Mouse (Mus musculus): ENCODE measurements around the gene Itpr1. TPM values are rescaled to one million over a fixed set of nuclear protein-coding genes. Genes with fewer than 3 reads are reported as not detected.

The Itpr1 gene
- polyA plus RNA-seq, 1 experiment = 0.07 TPM

- TF ChIP-seq TAL1 (IDR thresholded peaks at IDR 0.05; ENCODE audit: low read length) (no peak), GATA1 (IDR thresholded peaks at IDR 0.05; ENCODE audit: low read length) (no peak)
- H3K4me3 ChIP-seq (replicated peaks) = no peak overlapping the region
- peaks cover 2% of the 10 kb centered on the region; the same call in 1 of the 2 replicates for H3K36me3 ChIP-seq (ENCODE audit: control insufficient read depth)
- no peaks in the 10 kb centered on the region for H3K9me3 ChIP-seq (ENCODE audit: control insufficient read depth, low read length)
- H3K4me1 ChIP-seq (ENCODE audit: control insufficient read depth) = peaks cover 48% of the 10 kb centered on the region
- no peaks in the 10 kb centered on the region for H3K27me3 ChIP-seq (ENCODE audit: control insufficient read depth)
These were observed 322.4 kb downstream of the Itpr1 start for GRCm38 (mm10) chr6:108535309-108535708.

DNA sequence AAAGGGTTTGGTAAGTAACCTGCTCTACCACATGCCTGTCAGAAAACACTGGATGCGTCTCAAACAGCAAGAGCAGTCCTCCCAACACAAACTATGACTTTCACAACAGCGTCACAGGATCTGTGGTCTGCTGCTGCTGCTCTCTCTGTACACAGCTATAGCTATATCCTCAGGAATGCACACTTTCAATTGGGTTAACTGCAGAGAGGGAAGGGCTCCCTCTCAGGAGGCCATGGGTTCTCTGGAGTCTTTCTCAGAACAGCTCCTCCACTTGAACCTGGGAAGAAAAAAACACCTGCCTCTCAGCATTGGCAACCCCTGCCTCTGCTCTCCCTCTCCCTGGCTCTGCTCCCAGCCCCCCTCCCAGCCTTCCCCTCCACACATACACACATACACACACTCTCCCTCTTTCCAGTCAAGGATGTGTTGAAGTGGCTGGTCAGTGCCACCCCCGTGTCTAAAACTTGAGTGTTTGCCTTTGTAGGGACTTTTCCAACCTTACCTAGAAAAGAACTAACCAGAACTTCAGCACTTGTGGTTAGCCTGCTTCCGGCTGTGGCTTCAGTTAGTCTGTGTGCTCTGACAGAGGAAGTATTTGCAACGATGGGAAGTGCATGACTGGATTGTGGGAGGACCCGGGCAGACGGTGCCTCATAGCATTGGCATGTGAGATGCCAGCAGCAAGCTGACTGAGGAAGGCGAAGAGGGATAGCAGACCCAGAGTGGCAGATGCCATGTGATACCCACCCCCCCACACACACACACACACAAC is 323.8 kb downstream of the Itpr1 start:
- Histone ChIP-seq H3K27me3 (ENCODE audit: control insufficient read depth) (no peaks in the 10 kb centered on the region), H3K4me3 (replicated peaks) (no peak overlapping the region), H3K9me3 (ENCODE audit: control insufficient read depth, low read length) (no peaks in the 10 kb centered on the region), H3K36me3 (ENCODE audit: control insufficient read depth) (no peaks in the 10 kb centered on the region), H3K4me1 (ENCODE audit: control insufficient read depth) (peaks cover 36% of the 10 kb centered on the region)
- no peak for TF ChIP-seq TAL1 (IDR thresholded peaks at IDR 0.05; ENCODE audit: low read length)
- no peak for TF ChIP-seq GATA1 (IDR thresholded peaks at IDR 0.05; ENCODE audit: low read length)

- no peaks in the 10 kb centered on the region for H3K36me3 ChIP-seq (ENCODE audit: control insufficient read depth)
- no peak for TF ChIP-seq GATA1 (IDR thresholded peaks at IDR 0.05; ENCODE audit: low read length)
- TF ChIP-seq TAL1 (IDR thresholded peaks at IDR 0.05; ENCODE audit: low read length) = no peak
- no peak overlapping the region for H3K4me3 ChIP-seq (replicated peaks)
- H3K9me3 ChIP-seq (ENCODE audit: control insufficient read depth, low read length) = no peaks in the 10 kb centered on the region
- H3K4me1 ChIP-seq (ENCODE audit: control insufficient read depth) = peaks cover 21% of the 10 kb centered on the region
- no peaks in the 10 kb centered on the region for H3K27me3 ChIP-seq (ENCODE audit: control insufficient read depth)
These were observed 325.5 kb downstream of the Itpr1 start for GRCm38 (mm10) chr6:108538406-108538805.

GRCm38 (mm10) chr6:108540441-108540840 is 327.5 kb downstream of the Itpr1 start:
- H3K36me3 ChIP-seq (ENCODE audit: control insufficient read depth) = no peaks in the 10 kb centered on the region
- TF ChIP-seq TAL1 (IDR thresholded peaks at IDR 0.05; ENCODE audit: low read length) = no peak
- TF ChIP-seq GATA1 (IDR thresholded peaks at IDR 0.05; ENCODE audit: low read length) = no peak

DNA sequence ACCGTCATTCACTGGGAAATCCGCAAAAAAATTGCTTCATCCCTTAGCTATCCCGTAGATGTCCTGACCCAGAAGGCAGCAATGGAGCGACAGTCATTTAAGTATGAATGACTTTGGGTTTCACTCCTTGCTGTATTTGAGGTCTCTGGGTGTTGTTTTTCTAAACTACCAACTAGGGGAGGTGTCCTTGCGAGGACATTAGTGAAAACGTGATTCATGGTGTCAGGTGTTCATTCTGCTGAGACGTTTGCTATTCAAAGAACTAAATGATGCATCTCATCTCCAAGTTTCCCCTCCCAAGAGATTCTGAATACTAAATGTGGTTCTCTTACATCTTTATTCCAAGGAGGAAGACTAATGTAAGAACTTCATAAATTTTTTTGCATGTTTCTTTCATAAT is 332.0 kb downstream of the Itpr1 start:
- H3K4me3 ChIP-seq (replicated peaks) = no peak overlapping the region
- TF ChIP-seq GATA1 (IDR thresholded peaks at IDR 0.05; ENCODE audit: low read length) = no peak
- no peak for TF ChIP-seq TAL1 (IDR thresholded peaks at IDR 0.05; ENCODE audit: low read length)
- no peaks in the 10 kb centered on the region for H3K27me3 ChIP-seq (ENCODE audit: control insufficient read depth)
- H3K4me1 ChIP-seq (ENCODE audit: control insufficient read depth) = peaks cover 2% of the 10 kb centered on the region; the same call in 1 of the 2 replicates
- H3K9me3 ChIP-seq (ENCODE audit: control insufficient read depth, low read length) = no peaks in the 10 kb centered on the region
- H3K36me3 ChIP-seq (ENCODE audit: control insufficient read depth) = no peaks in the 10 kb centered on the region

More at GRCm38 (mm10) chr6:108540441-108540840, 327.5 kb downstream of the Itpr1 start:
- Histone ChIP-seq H3K9me3 (ENCODE audit: control insufficient read depth, low read length) (no peaks in the 10 kb centered on the region), H3K4me1 (ENCODE audit: control insufficient read depth) (peaks cover 2% of the 10 kb centered on the region), H3K27me3 (ENCODE audit: control insufficient read depth) (no peaks in the 10 kb centered on the region), H3K4me3 (replicated peaks) (no peak overlapping the region)

DNA sequence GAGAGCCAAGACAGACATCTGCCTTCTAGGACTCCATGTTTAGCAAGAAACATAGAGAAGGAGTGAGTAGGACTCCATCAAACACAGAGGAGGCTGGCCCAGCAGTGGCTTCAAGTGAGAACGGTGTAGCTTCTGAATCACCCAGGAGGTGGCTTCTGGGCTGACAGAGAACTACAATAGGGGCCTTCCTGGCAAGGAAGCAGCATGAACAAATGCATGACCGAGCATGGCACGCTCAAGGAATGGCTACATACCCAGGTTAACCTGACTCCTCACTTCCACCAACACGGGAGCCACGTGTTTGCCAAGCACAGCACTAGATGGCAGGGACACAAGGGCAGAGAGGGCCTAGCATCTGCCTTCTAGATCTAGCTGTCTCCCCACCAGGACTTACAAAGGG is 332.6 kb downstream of the Itpr1 start:
- Histone ChIP-seq H3K4me3 (replicated peaks) (no peak overlapping the region), H3K4me1 (ENCODE audit: control insufficient read depth) (peaks cover 2% of the 10 kb centered on the region; the same call in 1 of the 2 replicates), H3K36me3 (ENCODE audit: control insufficient read depth) (no peaks in the 10 kb centered on the region), H3K27me3 (ENCODE audit: control insufficient read depth) (no peaks in the 10 kb centered on the region), H3K9me3 (ENCODE audit: control insufficient read depth, low read length) (no peaks in the 10 kb centered on the region)
- TF ChIP-seq GATA1 (IDR thresholded peaks at IDR 0.05; ENCODE audit: low read length) = no peak
- no peak for TF ChIP-seq TAL1 (IDR thresholded peaks at IDR 0.05; ENCODE audit: low read length)

- H3K4me1 ChIP-seq (ENCODE audit: control insufficient read depth) = no peaks in the 10 kb centered on the region
These were observed 335.5 kb downstream of the Itpr1 start for GRCm38 (mm10) chr6:108548413-108548812.

GRCm38 (mm10) chr6:108549495-108549935 is 336.6 kb downstream of the Itpr1 start:
- H3K4me1 ChIP-seq (ENCODE audit: control insufficient read depth) = no peaks in the 10 kb centered on the region
- TF ChIP-seq TAL1 (IDR thresholded peaks at IDR 0.05; ENCODE audit: low read length) = no peak
- TF ChIP-seq GATA1 (IDR thresholded peaks at IDR 0.05; ENCODE audit: low read length) = no peak

More at GRCm38 (mm10) chr6:108548413-108548812, 335.5 kb downstream of the Itpr1 start:
- Histone ChIP-seq H3K27me3 (ENCODE audit: control insufficient read depth) (no peaks in the 10 kb centered on the region), H3K36me3 (ENCODE audit: control insufficient read depth) (no peaks in the 10 kb centered on the region), H3K9me3 (ENCODE audit: control insufficient read depth, low read length) (no peaks in the 10 kb centered on the region), H3K4me3 (replicated peaks) (no peak overlapping the region)
- TF ChIP-seq GATA1 (IDR thresholded peaks at IDR 0.05; ENCODE audit: low read length) (no peak), TAL1 (IDR thresholded peaks at IDR 0.05; ENCODE audit: low read length) (no peak)

GRCm38 (mm10) chr6:108551725-108552620 is 339.1 kb downstream of the Itpr1 start:
- Histone ChIP-seq H3K4me1 (ENCODE audit: control insufficient read depth) (no peaks in the 10 kb centered on the region), H3K27me3 (ENCODE audit: control insufficient read depth) (no peaks in the 10 kb centered on the region), H3K4me3 (replicated peaks) (no peak overlapping the region), H3K9me3 (ENCODE audit: control insufficient read depth, low read length) (no peaks in the 10 kb centered on the region), H3K36me3 (ENCODE audit: control insufficient read depth) (no peaks in the 10 kb centered on the region)
- no peak for TF ChIP-seq GATA1 (IDR thresholded peaks at IDR 0.05; ENCODE audit: low read length)
- no peak for TF ChIP-seq TAL1 (IDR thresholded peaks at IDR 0.05; ENCODE audit: low read length)

More at GRCm38 (mm10) chr6:108549495-108549935, 336.6 kb downstream of the Itpr1 start:
- Histone ChIP-seq H3K27me3 (ENCODE audit: control insufficient read depth) (no peaks in the 10 kb centered on the region), H3K36me3 (ENCODE audit: control insufficient read depth) (no peaks in the 10 kb centered on the region), H3K9me3 (ENCODE audit: control insufficient read depth, low read length) (no peaks in the 10 kb centered on the region), H3K4me3 (replicated peaks) (no peak overlapping the region)

All from erythroblast, embryonic 14.5 days (primary cell).